Mouse (Mus musculus) T-helper 17 cell (primary cell): ENCODE measurements around the gene Elf2.

Experiments used
- in situ Hi-C, 2 experiments: fragments of 300-600 bp; cut with MboI, MseI; formaldehyde crosslinking; loops; 1 replicate in 1 of 2; 2 replicates in 1 of 2; pipeline ENCODE4 v1.15.1; 2025; ENCODE audit warnings: high pct_unique_total_duplicates in 2 of 2

Gene Elf2

GRCm38 (mm10) chr3:51284375-51284774 is 56.1 kb downstream of the Elf2 start:
- in situ Hi-C loops: no loop called here

GRCm38 (mm10) chr3:51281727-51282126 is 58.7 kb downstream of the Elf2 start:
- in situ Hi-C loops: no loop called here

- in situ Hi-C loops: no loop called here
Measured at GRCm38 (mm10) chr3:51278433-51278832, 62.0 kb downstream of the Elf2 start.

- in situ Hi-C loops: no loop called here
Measured at GRCm38 (mm10) chr3:51277201-51278150, 63.0 kb downstream of the Elf2 start.

- in situ Hi-C loops: no loop called here
Measured at GRCm38 (mm10) chr3:51276421-51277111, 63.9 kb downstream of the Elf2 start.

GRCm38 (mm10) chr3:51275956-51276398 is 64.5 kb downstream of the Elf2 start:
- in situ Hi-C loops: no loop called here

GRCm38 (mm10) chr3:51270069-51270817 is 70.2 kb downstream of the Elf2 start:
- in situ Hi-C loops: no loop called here

GRCm38 (mm10) chr3:51268434-51268833 is 72.0 kb downstream of the Elf2 start:
- in situ Hi-C loops: loop anchor here (5.0 to 10.0 kb wide), 2 partner anchors 36 to 1716 kb away; no protein-coding TSS in a partner anchor

- in situ Hi-C loops: loop anchor here in 1 of 2 experiments (10.0 kb wide), 1 partner anchor 1722 kb away; no protein-coding TSS in a partner anchor
Measured at GRCm38 (mm10) chr3:51262942-51263341, 77.5 kb downstream of the Elf2 start.

- in situ Hi-C loops: no loop called here
Measured at GRCm38 (mm10) chr3:51258070-51258469, 82.4 kb downstream of the Elf2 start.

- in situ Hi-C loops: no loop called here
Measured at GRCm38 (mm10) chr3:51256450-51256849, 84.0 kb downstream of the Elf2 start.

GRCm38 (mm10) chr3:51254784-51255183 is 85.7 kb downstream of the Elf2 start:
- in situ Hi-C loops: no loop called here

- in situ Hi-C loops: no loop called here
Measured at GRCm38 (mm10) chr3:51252689-51253402, 87.6 kb downstream of the Elf2 start.

- in situ Hi-C loops: no loop called here
Measured at GRCm38 (mm10) chr3:51252223-51252622, 88.2 kb downstream of the Elf2 start.

GRCm38 (mm10) chr3:51251057-51251456 is 89.4 kb downstream of the Elf2 start:
- in situ Hi-C loops: no loop called here

GRCm38 (mm10) chr3:51249866-51250265 is 90.6 kb downstream of the Elf2 start:
- in situ Hi-C loops: no loop called here

GRCm38 (mm10) chr3:51249460-51249859 is 91.0 kb downstream of the Elf2 start:
- in situ Hi-C loops: no loop called here

GRCm38 (mm10) chr3:51248600-51248999 is 91.9 kb downstream of the Elf2 start:
- in situ Hi-C loops: no loop called here

- in situ Hi-C loops: no loop called here
Measured at GRCm38 (mm10) chr3:51247704-51248103, 92.8 kb downstream of the Elf2 start.

- in situ Hi-C loops: no loop called here
Measured at GRCm38 (mm10) chr3:51239541-51239940, 100.9 kb downstream of the Elf2 start.

- in situ Hi-C loops: no loop called here
Measured at GRCm38 (mm10) chr3:51238515-51238914, 101.9 kb downstream of the Elf2 start.
